Mouse (Mus musculus): ENCODE results near the gene Gm7257. TPM values are rescaled to one million over a fixed set of nuclear protein-coding genes. Genes with fewer than 3 reads are reported as not detected.

Gene Gm7257
- not detected in 2 replicates for polyA plus RNA-seq (2011; ENCODE audit: insufficient read depth, insufficient read length, low read depth, missing spikeins)

DNA sequence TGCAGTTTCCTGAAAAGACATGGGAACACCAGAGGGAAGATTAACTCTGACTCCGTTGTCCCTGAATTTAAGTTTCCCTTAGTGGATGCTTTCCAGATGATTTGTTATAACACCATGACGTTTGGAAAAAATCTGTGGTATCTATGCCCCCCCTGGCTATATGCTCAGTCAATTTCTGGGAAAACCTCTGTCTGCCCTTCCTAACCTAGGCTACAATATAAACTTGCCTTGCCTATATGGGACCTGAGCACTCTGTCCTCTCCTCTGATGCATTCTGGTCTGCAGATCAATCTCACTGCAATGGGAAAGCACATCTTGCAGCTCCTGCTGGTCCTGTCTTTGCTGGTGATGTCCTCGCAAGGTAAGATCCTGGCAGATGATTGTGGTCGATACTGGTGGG, at the start of gene Gm7257:
Gm7257 (plus strand) TSS at position 301 of the 400 bp plus-strand sequence.
- Histone ChIP-seq H3K36me3 (ENCODE audit: control insufficient read depth, insufficient read depth, low read length, poor library complexity, severe bottlenecking) (no peaks in the 10 kb centered on the region), H3K27ac (ENCODE audit: insufficient read depth, low read length) (no peak within 1 kb of the TSS), H3K9me3 (replicated peaks; ENCODE audit: control insufficient read depth, insufficient read depth, low read length, poor library complexity, severe bottlenecking) (no peaks in the 10 kb centered on the region), H3K9ac (ENCODE audit: low read depth, poor library complexity, severe bottlenecking) (no peak within 1 kb of the TSS), H3K27me3 (ENCODE audit: control insufficient read depth, insufficient read depth, low read length, poor library complexity, severe bottlenecking) (no peaks in the 10 kb centered on the region), H3K4me3 (ENCODE audit: low read depth, low read length) (no peak within 1 kb of the TSS), H3K4me1 (ENCODE audit: control insufficient read depth, insufficient read depth, low read length) (no peaks in the 10 kb centered on the region)
- TF ChIP-seq POLR2A (IDR thresholded peaks at IDR 0.05; ENCODE audit: insufficient read depth, low read length) (no peak), CTCF (IDR thresholded peaks at IDR 0.05; ENCODE audit: low read depth, low read length) (no peak), EP300 (IDR thresholded peaks at IDR 0.05; ENCODE audit: insufficient read depth, low read depth, low read length) (no peak)

- Histone ChIP-seq H3K27ac (ENCODE audit: insufficient read depth, low read length) (no peak overlapping the region), H3K4me3 (ENCODE audit: low read depth, low read length) (no peak overlapping the region), H3K27me3 (ENCODE audit: control insufficient read depth, insufficient read depth, low read length, poor library complexity, severe bottlenecking) (no peaks in the 10 kb centered on the region), H3K9ac (ENCODE audit: low read depth, poor library complexity, severe bottlenecking) (no peak overlapping the region), H3K4me1 (ENCODE audit: control insufficient read depth, insufficient read depth, low read length) (no peaks in the 10 kb centered on the region), H3K9me3 (replicated peaks; ENCODE audit: control insufficient read depth, insufficient read depth, low read length, poor library complexity, severe bottlenecking) (peaks cover 5% of the 10 kb centered on the region; the same call in 1 of the 2 replicates), H3K36me3 (ENCODE audit: control insufficient read depth, insufficient read depth, low read length, poor library complexity, severe bottlenecking) (no peaks in the 10 kb centered on the region)
- TF ChIP-seq CTCF (IDR thresholded peaks at IDR 0.05; ENCODE audit: low read depth, low read length) (no peak), POLR2A (IDR thresholded peaks at IDR 0.05; ENCODE audit: insufficient read depth, low read length) (no peak), EP300 (IDR thresholded peaks at IDR 0.05; ENCODE audit: insufficient read depth, low read depth, low read length) (no peak)
These were observed 28.7 kb upstream of the Gm7257 start for GRCm38 (mm10) chr9:36402991-36403390.

- H3K9me3 ChIP-seq (replicated peaks; ENCODE audit: control insufficient read depth, insufficient read depth, low read length, poor library complexity, severe bottlenecking), result no peaks in the 10 kb centered on the region
- no peak overlapping the region for H3K9ac ChIP-seq (ENCODE audit: low read depth, poor library complexity, severe bottlenecking)
- TF ChIP-seq EP300 (IDR thresholded peaks at IDR 0.05; ENCODE audit: insufficient read depth, low read depth, low read length) (no peak), CTCF (IDR thresholded peaks at IDR 0.05; ENCODE audit: low read depth, low read length) (no peak), POLR2A (IDR thresholded peaks at IDR 0.05; ENCODE audit: insufficient read depth, low read length) (no peak)
- H3K4me1 ChIP-seq (ENCODE audit: control insufficient read depth, insufficient read depth, low read length), result no peaks in the 10 kb centered on the region
- no peaks in the 10 kb centered on the region for H3K36me3 ChIP-seq (ENCODE audit: control insufficient read depth, insufficient read depth, low read length, poor library complexity, severe bottlenecking)
- H3K27ac ChIP-seq (ENCODE audit: insufficient read depth, low read length), result no peak overlapping the region
- H3K27me3 ChIP-seq (ENCODE audit: control insufficient read depth, insufficient read depth, low read length, poor library complexity, severe bottlenecking), result no peaks in the 10 kb centered on the region
- no peak overlapping the region for H3K4me3 ChIP-seq (ENCODE audit: low read depth, low read length)
These were observed 3.5 kb downstream of the Gm7257 start for GRCm38 (mm10) chr9:36435051-36435764.

DNA sequence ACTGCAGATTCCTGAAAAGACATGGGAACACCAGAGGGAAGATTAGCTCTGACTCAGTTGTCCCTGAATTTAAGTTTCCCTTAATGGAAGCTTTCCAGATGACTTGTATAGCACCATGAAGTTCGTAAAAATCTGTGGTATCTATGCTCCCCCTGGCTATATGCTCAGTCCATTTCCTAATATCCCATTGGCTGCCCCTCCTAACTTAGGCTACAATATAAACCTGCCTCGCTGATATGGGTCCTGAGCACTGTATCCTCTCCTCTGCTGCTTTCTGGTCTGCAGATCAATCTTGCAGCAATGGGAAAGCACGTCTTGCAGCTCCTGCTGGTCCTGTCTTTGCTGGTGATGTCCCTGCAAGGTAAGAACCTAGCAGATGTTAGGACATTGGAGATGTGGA, 43.7 kb downstream of the Gm7257 start, which contains the start of gene Gm9513:
Gm9513 (plus strand) TSS at position 301 of the 400 bp plus-strand sequence.
- Histone ChIP-seq H3K27ac (ENCODE audit: insufficient read depth, low read length) (no peak within 1 kb of the TSS), H3K36me3 (ENCODE audit: control insufficient read depth, insufficient read depth, low read length, poor library complexity, severe bottlenecking) (no peaks in the 10 kb centered on the region), H3K4me1 (ENCODE audit: control insufficient read depth, insufficient read depth, low read length) (no peaks in the 10 kb centered on the region), H3K4me3 (ENCODE audit: low read depth, low read length) (no peak within 1 kb of the TSS), H3K9me3 (replicated peaks; ENCODE audit: control insufficient read depth, insufficient read depth, low read length, poor library complexity, severe bottlenecking) (no peaks in the 10 kb centered on the region), H3K27me3 (ENCODE audit: control insufficient read depth, insufficient read depth, low read length, poor library complexity, severe bottlenecking) (no peaks in the 10 kb centered on the region), H3K9ac (ENCODE audit: low read depth, poor library complexity, severe bottlenecking) (no peak within 1 kb of the TSS)
- TF ChIP-seq POLR2A (IDR thresholded peaks at IDR 0.05; ENCODE audit: insufficient read depth, low read length) (no peak), CTCF (IDR thresholded peaks at IDR 0.05; ENCODE audit: low read depth, low read length) (no peak), EP300 (IDR thresholded peaks at IDR 0.05; ENCODE audit: insufficient read depth, low read depth, low read length) (no peak)

Other genes with a start within 250 kb of the Gm7257 start
- gene Gm9513, start 43.8 kb downstream of the Gm7257 start, polyA plus RNA-seq (2011; ENCODE audit: insufficient read depth, insufficient read length, low read depth, missing spikeins), result not detected in 2 replicates
- not detected in 2 replicates for gene Gm5615, start 110.1 kb downstream of the Gm7257 start, polyA plus RNA-seq (2011; ENCODE audit: insufficient read depth, insufficient read length, low read depth, missing spikeins)
- not detected in 2 replicates for gene Gm17689, start 150.8 kb downstream of the Gm7257 start, polyA plus RNA-seq (2011; ENCODE audit: insufficient read depth, insufficient read length, low read depth, missing spikeins)
- gene A630095E13Rik, start 211.5 kb downstream of the Gm7257 start, polyA plus RNA-seq (2011; ENCODE audit: insufficient read depth, insufficient read length, low read depth, missing spikeins), result not detected in 2 replicates